Mouse (Mus musculus): ENCODE results near the gene Rasl10a.

Gene Rasl10a

GRCm38 (mm10) chr11:5057856-5058641 is at the start of gene Rasl10a:
TSS of gene Rasl10a (plus strand) at chr11:5058128.
- 1% methylated on average over 77 of the region's 77 CpGs for WGBS

DNA sequence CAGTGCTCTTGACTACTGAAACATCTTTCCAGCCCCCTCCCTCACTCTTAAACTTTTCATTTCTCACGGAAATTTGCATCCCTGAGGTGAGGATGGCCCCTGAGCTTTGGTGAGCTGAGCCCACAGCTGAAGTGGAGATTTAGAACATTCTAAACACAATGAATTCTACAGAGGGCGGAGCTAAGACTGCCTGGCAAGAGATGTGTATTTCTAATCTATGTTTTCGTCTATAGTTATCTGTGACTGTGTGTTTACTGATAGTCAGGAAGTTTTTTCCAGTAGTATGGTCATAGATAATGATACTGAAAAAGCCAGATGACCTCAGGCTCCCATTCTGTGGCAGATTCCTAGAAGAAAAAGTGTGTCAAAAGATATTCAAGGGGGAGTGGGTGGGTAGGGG is 49.1 kb upstream of the Rasl10a start:
- 79% methylated on average over 3 of the region's 3 CpGs for whole genome bisulfite sequencing

DNA sequence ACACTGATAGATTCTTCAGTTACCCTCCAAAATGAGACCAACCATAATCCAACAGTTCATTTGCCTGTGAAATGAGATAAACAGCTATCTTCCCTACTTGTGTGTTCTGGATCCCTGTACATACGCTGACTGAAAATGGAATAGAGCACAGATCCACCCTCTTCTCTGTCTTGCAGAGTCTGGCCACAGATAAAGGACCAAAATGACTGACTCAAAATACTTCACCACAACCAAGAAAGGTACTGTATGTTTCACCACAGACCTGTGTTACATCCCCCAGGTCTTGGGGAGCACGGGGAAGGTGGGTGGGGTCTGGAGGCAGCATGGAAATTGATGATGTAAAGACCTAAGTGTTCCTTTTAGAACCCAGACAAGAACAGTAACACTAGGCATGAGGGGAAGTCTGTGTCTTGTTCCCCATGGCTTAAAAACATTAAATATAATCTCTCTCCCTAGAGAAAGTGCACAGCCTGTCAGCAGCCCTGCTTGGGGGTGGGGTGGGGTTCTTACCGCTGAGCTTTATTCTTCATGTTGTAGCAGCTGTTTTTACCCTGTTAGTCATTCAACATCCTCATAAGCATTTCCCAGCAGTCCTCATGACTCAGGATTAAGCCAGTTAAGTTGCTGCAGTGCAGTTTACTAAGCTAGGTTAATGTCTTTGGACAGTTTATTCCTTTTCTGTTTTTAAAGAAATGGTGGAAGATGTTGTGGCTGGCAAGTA is 48.4 kb upstream of the Rasl10a start:
- 48% methylated on average over 3 of the region's 3 CpGs for WGBS

DNA sequence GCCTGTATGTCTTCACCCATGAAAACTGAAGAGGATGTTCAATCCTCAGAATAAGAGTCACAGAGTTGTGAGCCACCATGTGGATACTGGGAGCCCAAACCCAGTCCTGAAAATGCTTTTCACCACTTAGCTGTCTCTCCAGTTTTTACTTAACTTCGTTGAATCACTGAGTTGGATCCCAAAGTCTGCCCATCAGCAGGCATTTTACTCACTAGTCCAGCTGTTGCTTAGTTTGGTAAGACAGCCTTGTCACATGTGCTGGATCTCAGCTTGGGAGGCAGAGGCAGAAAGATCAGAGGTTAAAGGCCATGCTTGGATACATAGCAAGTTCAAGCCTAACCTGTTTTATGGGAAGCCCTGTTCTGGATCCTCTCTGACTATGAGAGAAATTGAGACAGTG is 47.7 kb upstream of the Rasl10a start:
- 62% methylated on average over 1 of the region's 1 CpGs for WGBS

DNA sequence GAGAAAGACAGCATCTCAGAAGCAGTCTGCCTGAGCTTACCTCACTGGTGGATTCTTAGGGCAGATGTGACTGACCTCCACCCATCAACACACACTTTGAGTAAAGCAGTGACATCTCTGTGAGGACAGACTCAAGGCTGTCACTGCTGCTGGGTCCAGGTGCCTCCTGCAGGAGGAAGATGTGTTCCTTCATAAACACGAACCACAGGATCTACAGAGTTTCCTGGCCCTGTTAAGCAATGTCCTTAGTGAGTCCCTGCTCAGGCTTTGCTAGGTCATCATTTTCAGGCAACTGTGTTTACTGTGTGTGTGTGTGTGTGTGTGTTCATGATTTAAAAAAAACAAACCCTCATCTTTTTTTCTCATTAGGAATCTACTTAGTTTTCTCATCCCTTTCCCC is 46.4 kb upstream of the Rasl10a start:
- 83% methylated on average over 1 of the region's 1 CpGs for WGBS

DNA sequence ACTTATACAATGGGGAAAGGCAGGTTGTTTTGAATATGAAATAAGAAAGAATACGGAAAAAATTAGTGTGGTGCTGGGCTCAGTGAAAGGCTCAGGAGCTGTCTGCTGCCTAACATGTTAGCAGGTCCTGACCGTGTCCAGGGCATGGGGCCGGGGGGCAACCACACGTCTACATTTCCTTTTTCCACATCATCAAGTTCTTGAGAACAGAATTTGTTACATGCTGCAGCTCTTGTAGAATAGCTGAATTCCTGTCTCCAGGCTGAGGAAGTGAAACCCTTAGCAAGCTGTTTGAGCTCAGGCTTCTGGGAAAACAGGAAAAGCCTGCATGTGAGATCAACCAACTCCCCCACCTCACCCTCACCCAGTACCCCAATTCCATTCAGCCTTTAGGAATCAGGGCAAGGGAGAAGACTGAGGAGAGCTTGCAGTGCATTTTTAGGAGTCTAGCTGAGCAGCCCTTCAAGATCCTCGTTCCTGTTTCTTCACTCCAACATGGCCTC is 45.7 kb upstream of the Rasl10a start:
- 64% methylated on average over 5 of the region's 5 CpGs for WGBS

DNA sequence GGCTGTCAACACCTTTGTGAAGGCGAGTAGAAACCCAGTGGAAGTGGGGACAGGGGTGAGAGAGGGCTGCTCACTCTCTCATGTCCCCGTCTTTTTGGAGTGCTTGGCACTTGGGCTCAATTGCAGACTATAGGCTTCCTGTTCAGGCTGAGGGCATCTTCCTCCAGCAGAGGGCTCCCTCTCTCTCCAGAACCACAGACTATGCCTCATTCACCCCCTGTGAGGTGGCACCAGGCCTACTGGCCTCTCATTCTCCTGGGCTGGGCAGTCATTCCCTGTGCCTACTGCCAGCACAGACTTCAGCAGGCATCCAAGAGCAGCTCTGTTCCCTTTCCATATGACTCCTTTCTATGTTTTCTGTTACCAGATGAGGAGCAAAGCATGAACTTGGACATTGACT is 42.2 kb upstream of the Rasl10a start:
- 44% methylated on average over 2 of the region's 2 CpGs for WGBS

- WGBS = 90% methylated on average over 5 of the region's 5 CpGs
Measured at GRCm38 (mm10) chr11:5016286-5016685, 41.6 kb upstream of the Rasl10a start.

GRCm38 (mm10) chr11:5017506-5017905 is 40.4 kb upstream of the Rasl10a start:
- 41% methylated on average over 6 of the region's 6 CpGs for WGBS

- 100% methylated on average over 1 of the region's 1 CpGs for WGBS
Measured at GRCm38 (mm10) chr11:5025108-5025507, 32.8 kb upstream of the Rasl10a start.

DNA sequence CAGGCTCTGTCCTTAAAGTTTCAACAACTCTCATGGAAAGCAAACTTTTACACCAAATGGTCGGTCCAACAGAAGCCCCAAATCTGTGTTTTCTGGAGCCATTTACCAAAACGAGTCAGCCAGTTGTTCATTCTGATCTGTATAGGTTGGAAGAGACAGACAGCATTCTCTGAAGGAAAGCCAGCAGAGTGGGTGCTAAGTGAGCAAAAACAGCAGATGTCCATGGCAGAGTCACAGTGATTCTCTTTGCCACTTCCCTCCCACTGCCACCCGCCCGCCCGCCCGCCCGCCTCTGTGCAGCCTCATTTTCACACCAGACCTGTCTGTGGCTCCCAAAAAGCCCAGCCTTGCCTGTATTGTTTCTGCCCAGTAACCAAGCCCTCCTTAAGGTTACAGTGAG is 29.7 kb upstream of the Rasl10a start:
- 50% methylated on average over 7 of the region's 7 CpGs for WGBS

GRCm38 (mm10) chr11:5032706-5033105 is 25.2 kb upstream of the Rasl10a start:
- WGBS = 94% methylated on average over 10 of the region's 10 CpGs

- 62% methylated on average over 3 of the region's 3 CpGs for WGBS
Measured at GRCm38 (mm10) chr11:5033136-5033535, 24.8 kb upstream of the Rasl10a start.

DNA sequence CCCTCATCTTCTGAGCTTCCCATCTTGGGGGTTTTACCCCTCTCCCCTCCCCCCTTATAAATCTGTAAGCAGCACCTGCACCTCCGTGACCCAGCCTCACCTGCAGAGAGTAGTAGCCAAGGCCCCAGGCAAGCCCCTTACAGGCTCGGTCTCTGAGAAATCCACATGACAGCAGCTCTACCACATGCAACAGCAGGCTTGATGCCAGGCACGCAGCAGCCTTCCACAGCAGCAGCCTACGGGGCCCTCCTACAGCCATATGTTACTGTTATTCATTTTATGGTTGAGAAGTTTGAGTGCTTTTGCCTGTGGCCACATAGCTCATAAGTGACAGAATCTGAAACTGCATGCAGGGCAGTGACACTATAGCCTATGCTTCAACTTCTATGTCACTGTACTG is 22.5 kb upstream of the Rasl10a start:
- 51% methylated on average over 4 of the region's 4 CpGs for WGBS

GRCm38 (mm10) chr11:5037146-5037854 is 20.6 kb upstream of the Rasl10a start:
- 79% methylated on average over 8 of the region's 8 CpGs for WGBS

- WGBS = 88% methylated on average over 5 of the region's 5 CpGs
Measured at GRCm38 (mm10) chr11:5040585-5040984, 17.3 kb upstream of the Rasl10a start.

GRCm38 (mm10) chr11:5041144-5041780 is 16.7 kb upstream of the Rasl10a start:
- 39% methylated on average over 18 of the region's 18 CpGs for WGBS

- WGBS = 72% methylated on average over 8 of the region's 8 CpGs
Measured at GRCm38 (mm10) chr11:5042645-5043381, 15.1 kb upstream of the Rasl10a start.

DNA sequence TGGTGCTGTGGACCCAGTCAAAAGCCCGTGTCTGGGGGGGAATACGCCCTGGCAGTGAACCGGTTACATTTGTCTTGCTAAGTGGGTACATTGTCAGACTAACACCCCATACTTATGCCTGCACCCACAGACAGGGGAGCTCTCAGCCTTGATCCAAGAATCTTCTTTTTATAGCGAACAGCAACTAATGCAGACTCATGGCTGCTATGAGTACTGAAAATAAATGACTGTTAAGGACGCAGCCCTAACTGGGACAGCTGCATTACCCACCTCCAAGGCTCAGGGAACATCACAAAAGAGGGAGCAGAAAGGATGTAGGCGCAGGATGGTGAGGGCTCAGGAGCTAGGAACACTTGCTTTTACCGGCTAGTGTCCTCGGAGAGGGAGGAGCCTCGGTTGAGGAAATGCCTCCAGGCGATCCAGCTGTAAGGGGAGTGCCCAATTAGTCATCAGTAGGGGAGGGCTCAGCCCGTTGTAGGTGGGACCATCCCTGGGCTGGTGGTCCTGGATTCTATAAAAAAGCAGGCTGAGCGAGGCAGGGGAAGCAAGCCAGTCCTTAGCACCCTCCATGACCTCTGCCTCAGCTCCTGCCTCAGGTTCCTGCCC is 11.5 kb upstream of the Rasl10a start:
- WGBS = 30% methylated on average over 12 of the region's 12 CpGs

DNA sequence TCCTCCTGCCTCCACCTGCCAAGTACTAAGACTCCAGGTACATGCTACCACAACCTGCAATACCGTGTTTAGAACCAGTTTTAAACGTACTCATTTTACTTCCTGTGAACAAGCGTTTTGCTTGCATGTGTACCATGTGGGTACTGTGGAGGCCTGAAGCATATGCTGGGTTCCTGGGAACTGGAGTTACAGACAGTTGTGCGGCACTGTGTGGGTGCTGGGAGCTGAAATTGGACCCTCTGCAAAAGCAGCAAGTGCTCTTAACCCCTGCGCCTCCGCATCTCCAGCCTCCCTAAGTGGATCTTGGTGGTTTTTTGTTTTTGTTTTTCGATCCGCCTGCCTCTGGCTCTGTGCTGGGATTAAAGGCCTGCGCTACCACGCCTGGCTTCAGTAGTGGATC is 6.3 kb upstream of the Rasl10a start:
- WGBS = 65% methylated on average over 10 of the region's 10 CpGs

All from cerebral cortex, adult 2 months (tissue).